Mouse (Mus musculus) regulatory T cell (primary cell): ENCODE results near the gene Syt2.

Experiments used
- in situ Hi-C: fragments of 300-600 bp; cut with MboI, MseI; formaldehyde crosslinking; loops from one replicate; pipeline ENCODE4 v1.15.1; 2025; ENCODE audit warnings: high pct_unique_total_duplicates

The Syt2 gene

DNA sequence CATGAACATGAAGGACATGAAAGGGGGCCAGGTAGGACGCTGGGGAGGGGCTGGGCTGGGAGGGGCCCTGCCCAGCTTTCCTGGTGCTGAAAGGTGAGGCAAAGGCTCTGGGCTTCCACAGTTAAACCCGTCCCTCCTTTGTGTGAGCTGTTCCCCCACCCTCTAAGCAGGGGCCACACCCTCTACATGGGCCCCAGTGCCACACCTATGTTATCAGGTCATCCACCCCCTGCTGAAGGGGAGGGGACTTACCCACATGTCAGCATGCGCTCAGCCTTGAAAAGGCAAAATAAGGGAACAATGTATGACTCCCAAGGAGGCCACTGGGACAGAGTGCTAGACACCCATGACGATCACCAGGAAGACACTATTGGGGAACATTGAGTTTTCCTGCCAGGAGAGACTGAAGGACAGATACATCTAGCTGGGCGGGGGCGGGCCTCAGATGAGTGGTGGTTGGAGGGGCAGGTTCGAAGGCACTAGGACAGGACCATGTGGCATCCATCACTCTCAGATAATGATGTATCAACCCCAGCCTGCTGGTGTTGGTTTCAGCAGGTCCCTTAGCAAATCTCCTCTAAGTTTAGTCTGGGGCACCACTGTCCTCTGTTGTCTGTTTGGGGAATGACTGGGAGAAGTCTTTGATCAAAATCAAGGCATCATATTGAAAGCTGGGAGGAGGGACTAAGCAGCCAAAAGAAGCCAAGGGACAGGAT, 95.6 kb downstream of the Syt2 start:
- in situ Hi-C loops: no loop called here

- in situ Hi-C loops: no loop called here
These were observed 99.2 kb downstream of the Syt2 start for GRCm38 (mm10) chr1:134745648-134746047.

DNA sequence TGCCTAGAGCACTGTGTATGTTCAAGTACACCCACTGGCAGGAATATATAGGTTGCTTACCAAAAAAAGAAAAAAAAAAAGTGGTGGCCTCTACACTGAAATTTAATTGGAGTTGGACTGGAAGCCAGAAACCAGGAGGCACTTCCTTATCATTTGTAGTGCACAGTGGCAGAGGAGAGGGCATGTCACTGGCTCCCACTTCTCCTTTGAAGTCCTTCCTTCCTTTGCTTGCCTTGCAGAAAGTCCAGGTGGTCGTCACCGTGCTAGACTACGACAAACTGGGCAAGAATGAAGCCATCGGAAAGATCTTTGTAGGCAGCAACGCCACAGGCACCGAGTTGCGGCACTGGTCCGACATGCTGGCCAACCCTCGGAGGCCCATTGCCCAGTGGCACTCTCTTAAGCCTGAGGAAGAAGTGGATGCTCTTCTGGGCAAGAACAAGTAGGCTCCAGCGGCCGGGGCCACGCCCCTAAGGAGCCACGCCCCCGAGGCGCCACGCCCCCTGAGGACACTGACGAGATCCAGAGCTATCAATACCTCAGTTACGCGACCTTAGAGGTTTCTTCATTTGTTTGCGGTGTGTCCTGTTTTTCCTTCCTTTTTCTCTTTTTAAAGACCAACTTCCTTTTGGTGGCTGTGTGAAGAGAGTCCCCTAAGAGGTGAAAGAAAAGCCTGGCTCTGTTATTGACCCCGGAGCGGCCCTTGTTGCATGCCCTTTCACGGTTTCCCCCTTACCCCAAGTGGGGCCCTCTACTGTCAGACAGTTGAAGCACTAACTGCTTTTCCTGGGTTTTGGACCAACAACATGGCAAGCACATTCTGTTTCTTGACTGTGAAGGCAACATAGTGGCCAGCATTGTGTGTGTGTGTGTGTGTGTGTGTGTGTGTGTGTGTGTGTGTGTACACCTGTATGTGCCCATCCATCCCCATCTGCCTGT, 101.0 kb downstream of the Syt2 start:
- in situ Hi-C loops: no loop called here

DNA sequence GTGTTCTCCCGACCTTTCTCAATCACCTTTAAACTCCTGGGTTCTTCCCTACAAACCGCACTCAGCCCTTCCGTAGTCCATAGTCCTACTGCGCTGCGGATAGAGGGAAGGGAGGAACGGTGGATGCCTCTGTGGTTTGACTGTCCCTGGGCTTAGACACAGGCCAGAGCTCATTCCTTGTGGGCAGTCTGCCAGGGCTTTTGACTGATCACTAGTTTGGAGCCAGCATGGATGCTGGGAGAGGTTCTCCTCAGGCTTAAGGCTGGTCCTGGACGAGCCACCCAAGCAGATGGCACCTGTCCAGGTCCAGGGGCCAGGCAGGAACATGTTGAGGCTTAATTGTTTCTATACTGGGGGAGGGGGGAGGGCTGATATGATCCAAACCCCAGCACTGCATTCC, 103.4 kb downstream of the Syt2 start:
- in situ Hi-C loops: no loop called here

DNA sequence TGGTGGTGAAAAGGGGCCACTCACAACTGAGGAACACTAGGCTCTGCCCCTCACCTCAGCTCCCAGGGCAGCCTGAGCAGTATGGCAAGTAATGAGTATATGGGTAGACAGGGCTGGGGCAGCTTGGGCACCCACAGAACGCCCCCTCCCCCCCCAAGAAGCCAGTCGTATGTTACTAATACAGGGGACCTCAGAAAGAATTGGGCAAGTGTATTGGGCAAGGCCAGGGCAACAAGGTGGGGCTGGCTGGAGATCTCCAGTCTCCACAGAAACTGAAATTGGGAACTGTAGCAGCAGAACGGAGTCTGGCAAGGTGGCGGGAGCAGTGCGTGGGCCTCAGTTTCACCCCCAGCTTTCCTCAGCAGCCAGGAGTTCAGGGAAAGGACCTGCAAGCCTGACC, 106.0 kb downstream of the Syt2 start:
- in situ Hi-C loops: no loop called here

DNA sequence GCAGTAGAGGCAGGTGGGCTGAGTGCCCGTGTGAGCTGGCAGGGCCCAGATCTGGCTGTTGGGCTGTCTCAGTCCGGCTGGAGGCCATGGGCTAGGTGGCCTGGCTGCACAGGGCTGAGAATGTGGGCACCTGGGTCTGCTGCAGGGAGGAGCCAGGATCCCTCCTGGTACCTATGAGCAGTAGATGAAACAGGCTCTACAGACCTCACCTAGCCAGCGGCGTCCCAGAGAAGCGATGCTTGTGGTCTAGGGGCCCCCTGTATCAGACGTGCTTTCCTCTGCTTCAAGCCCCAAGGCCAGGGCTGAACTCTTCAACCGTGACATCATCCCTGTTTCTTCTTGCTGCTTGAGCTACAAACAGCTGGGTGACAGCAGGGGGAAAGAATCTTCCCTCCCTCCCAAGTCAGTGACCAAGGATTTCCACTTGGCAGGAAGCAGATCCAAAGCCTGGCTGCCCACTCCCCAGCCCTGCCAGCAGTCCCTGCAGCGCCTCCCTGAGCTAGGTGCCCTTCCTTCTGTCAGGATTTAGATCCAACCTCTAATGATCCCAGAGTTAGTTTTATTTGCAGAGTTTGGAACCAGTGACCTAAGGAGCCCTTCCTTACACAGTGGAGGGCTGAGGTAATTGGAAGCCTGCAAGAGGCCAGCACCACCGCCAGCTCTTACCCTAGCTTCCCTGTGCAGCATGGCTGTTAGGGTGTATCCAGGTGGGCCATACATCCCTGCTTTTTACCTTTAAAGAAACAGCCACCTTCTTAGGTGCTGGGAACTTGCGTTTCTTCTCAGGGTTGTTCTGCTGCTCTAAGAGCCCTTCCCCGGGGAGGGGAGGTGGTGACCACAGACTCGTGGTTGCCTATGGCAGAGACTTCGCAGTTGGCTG, 107.5 kb downstream of the Syt2 start:
- in situ Hi-C loops: no loop called here

DNA sequence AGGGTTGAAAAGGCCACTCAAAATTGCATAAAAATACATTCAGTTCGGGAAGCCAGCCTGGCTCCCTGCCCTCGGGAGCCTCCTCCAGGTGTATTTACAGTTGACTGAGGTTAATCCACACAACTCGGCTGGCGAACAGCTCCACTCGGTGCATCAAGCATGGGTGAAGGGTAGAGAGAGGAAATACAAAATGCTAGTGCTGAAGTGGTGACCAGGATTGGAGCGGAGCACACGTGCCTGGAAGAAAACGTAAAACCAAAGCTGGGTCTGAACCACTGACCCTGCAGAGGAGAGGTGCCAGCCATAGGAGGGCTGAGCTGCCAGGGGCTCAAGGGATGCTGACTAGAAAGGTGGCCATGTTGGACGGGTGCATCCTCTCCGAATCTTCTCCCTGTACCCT, 108.3 kb downstream of the Syt2 start:
- in situ Hi-C loops: no loop called here

DNA sequence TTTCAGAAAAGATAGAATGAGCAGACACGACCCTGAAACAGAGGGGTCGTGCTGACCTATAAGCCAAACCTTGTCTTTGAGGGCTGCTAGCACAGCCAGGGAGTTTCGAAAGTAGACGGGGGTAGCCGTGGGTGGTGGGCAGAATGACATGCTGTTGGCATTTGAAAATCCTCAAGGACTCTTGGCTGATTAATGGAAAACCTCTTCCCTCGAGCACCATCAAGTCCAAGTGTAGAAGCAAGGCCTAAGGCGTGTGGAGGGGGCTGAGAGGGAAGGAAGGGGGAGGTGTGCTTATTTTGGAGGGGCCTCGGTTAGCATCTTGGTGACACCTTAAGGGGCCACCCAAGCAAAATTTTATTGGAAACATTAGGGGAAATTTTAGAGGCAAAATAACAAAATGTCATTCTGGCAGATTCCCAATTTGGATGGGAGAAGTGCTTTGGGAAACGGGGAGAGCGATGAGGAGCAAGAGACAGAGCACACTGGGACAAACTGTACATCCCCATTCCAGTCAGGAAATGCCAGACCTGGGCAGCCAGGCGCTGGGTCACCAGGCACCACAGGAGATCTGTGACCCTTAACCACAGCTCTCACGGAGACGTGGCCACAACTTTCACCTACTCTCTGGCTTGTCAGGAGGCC, 109.2 kb downstream of the Syt2 start:
- in situ Hi-C loops: no loop called here

DNA sequence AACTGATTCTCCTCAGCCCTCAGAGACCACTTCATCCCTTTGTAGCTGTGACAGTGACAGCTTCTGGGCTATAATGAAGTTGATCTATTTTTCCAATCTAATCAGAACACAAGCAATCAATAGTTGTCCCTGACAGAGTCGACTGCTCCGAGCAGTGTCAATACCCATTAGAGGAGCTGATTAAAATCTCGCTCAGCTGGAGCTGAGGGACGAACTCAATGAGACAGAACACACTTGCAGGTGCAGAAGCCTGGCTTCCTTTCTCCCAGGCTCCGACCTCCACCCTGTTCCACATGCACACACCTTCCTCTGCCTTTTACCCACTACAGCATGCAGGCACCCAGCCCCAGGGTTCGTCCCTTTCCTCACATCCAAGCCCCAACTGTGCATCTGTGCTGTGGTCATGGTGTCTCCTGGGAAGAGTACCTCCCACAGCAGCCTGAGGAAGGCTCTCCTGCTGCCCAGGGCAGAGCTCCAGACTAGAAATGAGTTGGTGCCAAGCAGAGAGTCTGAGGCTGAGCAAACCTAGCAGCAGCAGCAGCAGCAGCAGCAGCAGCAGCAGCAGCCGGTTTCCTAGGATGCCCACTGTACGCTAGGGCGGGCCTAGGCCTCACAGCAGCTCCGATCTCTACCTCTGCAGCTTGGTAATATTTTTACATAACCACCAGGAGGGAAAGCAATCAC, 109.9 kb downstream of the Syt2 start:
- in situ Hi-C loops: no loop called here

DNA sequence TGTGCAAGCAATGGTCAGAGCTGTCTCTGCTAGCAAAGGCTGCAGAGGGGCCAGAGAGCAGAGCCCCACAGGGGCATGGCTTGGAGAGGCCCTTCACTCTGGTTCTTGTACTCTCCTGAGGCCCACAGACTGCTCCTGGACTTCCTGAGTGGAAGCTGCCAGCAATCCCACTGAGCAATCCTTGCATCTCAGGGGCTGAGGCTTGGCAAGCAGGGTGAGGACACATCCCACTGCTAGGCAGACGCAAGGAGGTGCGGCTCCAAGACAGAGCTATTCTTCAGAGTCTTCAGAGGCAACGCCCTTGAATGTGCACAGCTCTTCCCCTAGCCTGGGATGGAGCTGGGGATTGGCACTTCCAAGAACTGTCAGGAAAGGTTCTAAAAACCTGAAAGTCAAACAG, 110.8 kb downstream of the Syt2 start:
- in situ Hi-C loops: no loop called here

DNA sequence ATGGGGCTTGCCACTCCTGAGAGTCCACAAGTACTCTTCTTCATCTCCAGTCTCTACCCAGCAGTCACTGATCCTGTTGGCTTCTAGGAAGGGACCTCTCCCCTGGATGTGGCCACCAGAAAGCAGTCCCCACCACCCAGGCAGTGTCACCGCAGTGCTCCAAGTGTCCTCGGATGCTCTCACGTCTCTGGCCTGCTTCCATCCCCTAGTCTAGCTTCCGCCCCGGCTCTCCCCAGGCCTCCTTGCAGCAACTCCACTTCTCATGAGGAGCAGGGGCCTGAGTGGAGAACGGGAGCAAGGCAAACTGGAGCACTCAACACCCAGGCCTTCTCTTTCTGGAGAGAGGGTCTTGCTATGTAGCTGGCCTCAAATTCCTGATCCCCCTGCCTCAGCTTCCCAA, 112.7 kb downstream of the Syt2 start:
- in situ Hi-C loops: no loop called here

GRCm38 (mm10) chr1:134760642-134761041, 114.2 kb downstream of the Syt2 start:
- in situ Hi-C loops: no loop called here

DNA sequence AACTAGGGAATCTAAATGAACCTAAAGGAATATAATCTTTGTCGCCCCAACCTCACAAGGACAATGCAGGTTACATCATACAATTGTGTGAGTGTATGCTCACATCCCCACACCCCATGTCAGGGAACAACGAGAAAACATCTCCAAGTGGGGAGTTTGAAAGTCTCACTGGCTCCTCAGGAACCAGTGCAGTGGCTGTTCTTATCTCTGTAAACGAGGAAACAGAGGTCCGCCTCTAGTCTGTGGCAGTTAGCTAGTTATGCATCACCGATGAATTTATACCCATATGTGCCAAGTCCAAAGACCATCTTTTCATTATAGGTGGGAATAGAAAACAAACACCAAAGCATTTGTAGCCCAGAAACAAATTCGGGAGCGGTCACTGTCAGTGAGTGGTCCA, 115.1 kb downstream of the Syt2 start:
- in situ Hi-C loops: no loop called here

- in situ Hi-C loops: no loop called here
These were observed 116.8 kb downstream of the Syt2 start for GRCm38 (mm10) chr1:134763250-134763649.

DNA sequence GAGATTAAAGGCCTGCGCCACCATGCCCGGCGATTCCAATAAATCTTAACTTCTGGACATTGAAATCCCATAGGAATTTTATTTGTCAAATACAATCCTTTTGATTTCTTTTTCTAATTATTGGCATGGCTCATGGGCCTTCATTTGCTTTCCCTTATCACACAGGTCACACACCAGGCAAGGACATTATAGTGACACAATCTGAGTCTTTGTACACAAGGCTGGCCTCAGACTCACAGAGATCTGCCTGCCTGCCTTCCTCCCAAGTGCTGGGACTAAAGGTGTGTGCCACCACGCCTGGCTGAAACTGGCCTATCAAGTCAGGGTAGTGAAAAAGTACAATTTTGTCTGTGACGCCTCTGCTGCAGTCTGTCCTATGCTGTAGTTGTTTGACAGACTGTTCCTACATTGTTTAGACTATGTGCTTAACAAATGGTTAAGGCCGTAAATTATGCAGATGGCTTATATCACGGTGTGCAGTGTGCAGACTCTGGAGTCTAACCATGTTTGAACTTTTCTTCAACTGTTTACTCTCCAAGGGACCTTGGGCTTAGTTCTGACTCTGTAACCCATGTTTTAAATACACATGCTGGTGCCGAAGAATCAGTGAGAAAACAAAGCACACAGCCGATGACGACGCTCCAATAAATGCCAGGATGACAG, 117.4 kb downstream of the Syt2 start:
- in situ Hi-C loops: no loop called here

DNA sequence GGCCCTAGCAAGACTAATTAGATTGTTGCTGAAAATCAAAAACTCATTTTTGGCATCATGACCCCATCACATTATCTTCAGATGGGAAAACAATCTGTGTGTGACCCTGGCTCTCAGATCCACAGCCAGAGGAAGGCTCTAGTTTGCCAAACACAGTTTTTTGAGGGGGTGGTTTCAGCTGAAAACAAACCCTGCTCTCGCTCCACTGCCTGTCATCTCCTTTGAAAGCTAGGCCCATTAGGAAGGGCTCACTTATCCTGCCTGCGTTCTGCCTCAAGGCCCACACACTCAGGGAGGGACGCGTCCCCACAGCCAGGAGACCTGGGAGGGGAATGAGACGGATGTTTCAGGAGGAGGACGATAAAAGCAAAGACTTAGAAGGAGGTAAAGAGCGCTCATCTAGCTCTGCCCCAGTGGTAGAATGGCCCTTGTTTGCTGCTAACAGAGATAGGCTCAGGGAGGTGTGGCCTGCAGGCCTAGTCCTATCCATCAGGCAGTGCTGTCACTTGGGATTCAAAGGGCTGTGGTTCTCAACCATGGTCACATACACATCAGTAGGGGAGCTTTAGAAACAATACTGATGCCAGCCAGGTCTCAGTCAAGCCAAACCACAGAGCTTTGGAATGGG, 118.5 kb downstream of the Syt2 start:
- in situ Hi-C loops: no loop called here

DNA sequence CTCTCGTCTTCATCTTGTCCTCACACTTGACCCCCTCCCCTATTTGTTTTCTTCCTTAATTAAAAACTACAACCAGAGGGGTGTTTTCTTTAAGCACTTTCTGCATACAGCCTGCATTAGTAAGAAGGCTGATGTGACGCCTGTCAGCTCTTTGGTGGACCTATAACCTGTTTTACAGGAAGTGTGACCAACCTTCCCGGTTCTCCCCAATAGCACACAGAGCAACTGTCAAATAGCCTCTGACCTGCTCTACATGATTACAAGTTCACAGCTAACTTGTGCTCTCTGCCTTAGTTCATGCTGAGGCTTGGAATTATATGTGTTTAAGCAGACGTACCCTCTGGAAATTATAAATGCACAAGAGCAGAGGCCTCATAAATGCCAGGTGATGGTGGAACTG, 120.0 kb downstream of the Syt2 start:
- in situ Hi-C loops: no loop called here

DNA sequence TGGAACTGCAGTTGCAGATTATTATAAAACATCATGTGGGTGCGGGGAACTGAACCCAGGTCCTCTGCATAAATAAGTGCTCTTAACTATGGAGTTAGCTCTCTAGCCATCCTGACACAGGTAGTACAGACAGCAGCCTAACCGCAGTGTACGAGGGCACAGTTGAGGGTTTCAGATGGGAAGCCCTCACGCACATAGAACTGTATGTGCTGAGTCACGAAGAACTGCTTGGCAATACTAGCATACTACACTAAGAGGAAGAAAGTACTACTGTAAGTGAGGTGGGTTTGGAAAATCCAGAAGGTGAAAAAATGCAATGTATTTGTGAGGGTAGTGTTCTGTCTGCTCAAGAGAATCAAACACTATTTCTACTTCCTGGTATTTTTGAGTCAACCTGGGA, 123.8 kb downstream of the Syt2 start:
- in situ Hi-C loops: no loop called here

GRCm38 (mm10) chr1:134771353-134771752, 124.9 kb downstream of the Syt2 start:
- in situ Hi-C loops: no loop called here

GRCm38 (mm10) chr1:134771999-134772398, 125.5 kb downstream of the Syt2 start:
- in situ Hi-C loops: no loop called here
